Mouse (Mus musculus) limb, embryonic 12.5 days (tissue): ENCODE results near the gene Snrnp70. TPM values are rescaled to one million over a fixed set of nuclear protein-coding genes. Genes with fewer than 3 reads are reported as not detected.

Experiments
- ATAC-seq: fragments of 200-750 bp; cut with Nextera tagmentation; 2 replicates; pipeline ENCODE4 v1.8.0; 2017; ENCODE audit warnings: low read depth, moderate TSS enrichment; ENCODE audit not compliant: insufficient number of reproducible peaks, insufficient read depth, low FRiP score, low TSS enrichment
- H3K27ac ChIP-seq: fragments of 300-500 bp; sonication (generic); 2 replicates; pipeline ENCODE4 v1.5.1; 2016; ENCODE audit warnings: mild to moderate bottlenecking, moderate library complexity
- H3K27me3 ChIP-seq: fragments of 300-500 bp; sonication (generic); 2 replicates; pipeline ENCODE4 v1.6.1; 2016; ENCODE audit warnings: mild to moderate bottlenecking, moderate library complexity
- H3K36me3 ChIP-seq: fragments of 300-500 bp; sonication (generic); 2 replicates; pipeline ENCODE4 v1.6.1; 2016; ENCODE audit warnings: mild to moderate bottlenecking, moderate library complexity
- H3K4me1 ChIP-seq: fragments of 300-500 bp; sonication (generic); replicated peaks from 2 replicates; pipeline ENCODE4 v1.6.1; 2016
- H3K4me2 ChIP-seq: fragments of 300-500 bp; sonication (generic); 2 replicates; pipeline ENCODE4 v1.6.1; 2016; ENCODE audit warnings: mild to moderate bottlenecking, moderate library complexity
- H3K4me3 ChIP-seq: fragments of 300-500 bp; sonication (generic); replicated peaks from 2 replicates; pipeline ENCODE4 v1.5.1; 2016; ENCODE audit warnings: mild to moderate bottlenecking
- H3K9ac ChIP-seq: fragments of 300-500 bp; sonication (generic); replicated peaks from 2 replicates; pipeline ENCODE4 v1.6.1; 2016; ENCODE audit warnings: mild to moderate bottlenecking, moderate library complexity
- H3K9me3 ChIP-seq: fragments of 300-500 bp; sonication (generic); 2 replicates; pipeline ENCODE4 v1.6.1; 2016; ENCODE audit warnings: mild to moderate bottlenecking, moderate library complexity
- WGBS: fragments of 180-500 bp; shearing (Covaris S2); methylation state at CpG from one replicate; pipeline ENCODE4 v1.1.7; 2016; 5-methylcytosine and 5-hydroxymethylcytosine counted together
- polyA plus RNA-seq: library from polyadenylated mRNA; unstranded; fragments of >200 nt; fragmentation: Nextera tagmentation; extraction: Ambion mirVana; gene quantifications from 2 replicates; pipeline ENCODE4 v1.2.1, GENCODE M21; 2016

Gene Snrnp70
- polyA plus RNA-seq, 1 experiment from 2014 or later, result 341 TPM

DNA sequence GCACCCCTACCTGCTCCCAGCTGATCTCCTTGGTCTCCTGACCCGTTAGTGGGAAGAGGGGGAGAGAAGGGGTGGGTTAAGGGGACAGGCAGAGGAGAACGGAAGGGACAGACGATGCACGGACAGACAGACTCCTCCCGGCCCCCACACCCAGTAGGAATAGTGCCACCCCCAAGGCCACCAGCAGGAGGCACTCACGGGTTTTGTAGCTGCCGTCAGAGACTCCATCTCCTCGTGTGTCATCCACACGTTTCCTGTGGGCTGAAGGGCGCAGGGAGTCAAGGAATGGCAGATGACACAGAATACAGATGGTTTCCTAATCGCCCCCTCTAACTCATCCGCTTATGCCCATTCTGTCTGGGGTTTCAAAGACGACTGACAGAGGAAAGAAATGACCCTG lies 52.0 kb downstream of the Snrnp70 start:
- H3K4me3 ChIP-seq, result no peak overlapping the region
- WGBS, result 26% methylated on average over 13 of the region's 13 CpGs
- no peak overlapping the region for H3K9ac ChIP-seq
- peaks cover 38% of the 10 kb centered on the region for H3K4me1 ChIP-seq
- no peaks in the 10 kb centered on the region for H3K36me3 ChIP-seq
- peaks cover 16% of the 10 kb centered on the region for H3K27me3 ChIP-seq
- no peak for ATAC-seq
- H3K4me2 ChIP-seq, result no peak overlapping the region
- no peaks in the 10 kb centered on the region for H3K9me3 ChIP-seq
- H3K27ac ChIP-seq, result no peak overlapping the region

DNA sequence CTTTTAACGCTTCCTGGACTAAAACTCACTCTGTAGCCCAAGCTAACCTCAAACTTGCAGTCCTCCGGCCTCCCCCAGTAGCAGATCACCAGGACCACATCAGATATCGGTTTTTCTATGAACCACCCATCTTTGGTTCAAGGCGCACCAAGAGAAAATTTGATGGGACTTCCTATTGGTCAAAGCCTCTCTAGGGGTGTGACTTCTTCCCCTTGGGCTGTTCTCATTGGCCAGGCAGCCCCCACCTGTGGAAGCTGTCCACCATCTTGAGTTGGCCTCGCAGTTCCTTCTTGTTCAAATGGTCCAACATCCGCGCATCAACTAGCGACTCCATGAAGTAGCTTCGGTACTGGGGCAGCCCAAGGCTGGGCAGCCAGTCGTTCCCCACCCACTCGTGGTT lies 53.5 kb downstream of the Snrnp70 start:
- no peak overlapping the region for H3K27ac ChIP-seq
- no peak overlapping the region for H3K9ac ChIP-seq
- H3K27me3 ChIP-seq, result peaks cover 29% of the 10 kb centered on the region
- H3K9me3 ChIP-seq, result no peaks in the 10 kb centered on the region
- H3K4me3 ChIP-seq, result no peak overlapping the region
- no peaks in the 10 kb centered on the region for H3K36me3 ChIP-seq
- ATAC-seq, result no peak
- peaks cover 50% of the 10 kb centered on the region for H3K4me1 ChIP-seq
- no peak overlapping the region for H3K4me2 ChIP-seq
- 93% methylated on average over 11 of the region's 11 CpGs for WGBS

DNA sequence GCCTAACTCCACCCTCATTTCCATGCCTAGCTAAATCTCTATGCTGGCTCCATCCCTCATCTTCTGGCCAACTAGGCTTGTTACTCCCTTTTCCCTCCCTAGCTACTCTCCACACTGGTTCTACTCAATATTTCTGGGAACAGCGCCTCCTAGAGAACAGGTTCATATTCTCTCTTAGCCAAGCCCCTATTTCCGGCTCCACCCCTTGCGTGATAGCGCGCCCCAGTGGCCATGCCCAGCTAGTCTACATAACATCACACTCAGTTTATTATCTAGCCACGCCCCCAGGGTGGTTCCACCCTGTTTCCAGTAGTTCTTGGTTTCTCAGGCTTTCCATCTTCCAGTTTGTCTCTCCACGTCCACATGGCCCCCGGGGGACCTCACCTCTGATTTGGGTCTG lies 54.2 kb downstream of the Snrnp70 start:
- peaks cover 50% of the 10 kb centered on the region for H3K4me1 ChIP-seq
- no peak for ATAC-seq

DNA sequence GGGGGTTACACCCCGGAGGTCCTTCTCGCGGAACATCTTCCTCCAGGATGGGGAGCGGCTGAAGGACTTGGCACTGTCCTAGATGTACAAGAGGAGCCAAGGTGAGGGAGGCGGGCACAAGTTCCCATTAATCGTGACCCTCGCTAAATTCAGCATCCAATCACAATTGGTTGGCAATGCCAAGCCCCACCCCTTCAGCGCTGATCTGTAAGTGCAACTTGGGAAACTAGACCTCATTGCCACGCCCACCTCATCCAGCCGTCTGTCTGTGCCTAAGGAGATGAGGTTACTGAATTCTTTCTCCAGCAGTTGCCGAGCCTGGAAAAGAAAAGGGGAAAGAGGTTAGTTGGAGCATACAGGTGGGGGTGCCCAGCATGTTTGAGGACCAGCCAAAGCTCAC lies 54.9 kb downstream of the Snrnp70 start:
- WGBS, result under 1% methylated on average over 11 of the region's 11 CpGs
- ATAC-seq, result no peak

More for the DNA sequence above, 54.2 kb downstream of the Snrnp70 start:
- Histone ChIP-seq H3K36me3 (no peaks in the 10 kb centered on the region), H3K4me2 (peak overlapping the region; percentile 94), H3K27ac (peak overlapping the region; percentile 60; the same call in 1 of the 2 replicates), H3K4me3 (peak overlapping the region; percentile 60), H3K27me3 (peaks cover 35% of the 10 kb centered on the region), H3K9me3 (no peaks in the 10 kb centered on the region), H3K9ac (no peak overlapping the region)
- WGBS, result 4% methylated on average over 8 of the region's 8 CpGs

DNA sequence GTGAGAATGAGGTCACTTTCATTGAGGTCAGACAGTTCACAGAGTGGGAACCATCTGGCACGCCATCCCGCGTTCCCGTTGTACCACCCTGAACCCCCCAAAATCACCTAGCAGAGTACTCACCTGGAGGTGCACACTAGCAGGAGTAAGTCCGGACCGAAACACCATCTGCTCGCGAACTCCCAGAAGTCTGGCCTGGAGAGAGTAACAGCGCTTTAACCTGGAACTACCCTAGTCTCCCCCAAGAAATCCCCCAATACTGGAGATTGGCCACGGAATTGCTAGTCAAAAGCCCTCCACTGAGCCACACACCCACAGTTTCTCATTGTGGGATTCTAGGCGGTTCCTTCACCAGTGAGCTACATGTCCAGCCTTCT lies 55.5 kb downstream of the Snrnp70 start:
- peaks cover 35% of the 10 kb centered on the region for H3K27me3 ChIP-seq
- H3K9me3 ChIP-seq, result no peaks in the 10 kb centered on the region
- H3K4me3 ChIP-seq, result peak overlapping the region; percentile 60
- no peaks in the 10 kb centered on the region for H3K36me3 ChIP-seq
- H3K27ac ChIP-seq, result peak overlapping the region; percentile 47
- no peak for ATAC-seq
- H3K4me2 ChIP-seq, result peak overlapping the region; percentile 94
- H3K9ac ChIP-seq, result peak overlapping the region; percentile 72; the same call in 1 of the 2 replicates
- peaks cover 53% of the 10 kb centered on the region for H3K4me1 ChIP-seq
- WGBS, result under 1% methylated on average over 11 of the region's 11 CpGs

More for the DNA sequence above, 54.9 kb downstream of the Snrnp70 start:
- no peaks in the 10 kb centered on the region for H3K9me3 ChIP-seq
- peak overlapping the region; percentile 72; the same call in 1 of the 2 replicates for H3K9ac ChIP-seq
- H3K36me3 ChIP-seq, result no peaks in the 10 kb centered on the region
- peak overlapping the region; percentile 60 for H3K4me3 ChIP-seq
- peaks cover 50% of the 10 kb centered on the region for H3K4me1 ChIP-seq
- peak overlapping the region; percentile 60 for H3K27ac ChIP-seq
- peak overlapping the region; percentile 94 for H3K4me2 ChIP-seq
- peaks cover 35% of the 10 kb centered on the region for H3K27me3 ChIP-seq

DNA sequence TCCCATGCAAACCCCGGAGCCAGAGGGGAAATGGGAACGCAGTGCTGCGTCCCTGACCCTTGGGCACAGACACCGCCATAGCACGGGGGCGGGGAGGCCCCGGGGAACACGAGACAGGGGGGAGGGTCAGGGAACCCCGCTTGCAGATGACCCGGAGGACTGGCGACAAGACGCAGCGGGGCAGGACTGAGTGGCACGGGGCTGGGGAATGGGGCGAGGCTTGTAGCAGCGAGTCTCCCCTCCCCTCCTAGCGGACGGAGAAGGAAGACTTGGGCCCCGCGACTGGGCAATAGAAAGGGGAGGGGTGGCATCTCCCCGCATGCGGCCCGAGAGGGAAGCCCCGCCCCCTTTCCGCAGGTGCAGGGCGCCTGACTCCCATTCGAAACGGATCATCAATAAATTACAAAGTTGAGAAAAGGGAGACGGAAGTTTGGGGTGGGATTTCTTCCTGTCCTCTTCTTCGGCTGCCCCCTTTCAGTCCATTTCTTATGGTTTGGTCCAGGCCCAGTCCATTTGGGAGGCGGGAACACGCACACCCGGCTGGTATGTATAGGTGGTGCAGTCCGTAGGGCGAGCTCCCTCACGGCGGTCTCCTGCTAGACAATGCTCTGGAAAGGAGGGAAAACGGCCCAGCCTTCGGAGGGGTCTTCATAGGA lies 56.0 kb downstream of the Snrnp70 start:
- Histone ChIP-seq H3K4me2 (peak overlapping the region; percentile 94), H3K36me3 (no peaks in the 10 kb centered on the region), H3K4me3 (peak overlapping the region; percentile 60), H3K4me1 (peaks cover 58% of the 10 kb centered on the region), H3K9me3 (no peaks in the 10 kb centered on the region), H3K27ac (peak overlapping the region; percentile 78), H3K27me3 (peaks cover 35% of the 10 kb centered on the region), H3K9ac (peak overlapping the region; percentile 72)
- peak; percentile 70 for ATAC-seq
- WGBS, result under 1% methylated on average over 39 of the region's 39 CpGs

DNA sequence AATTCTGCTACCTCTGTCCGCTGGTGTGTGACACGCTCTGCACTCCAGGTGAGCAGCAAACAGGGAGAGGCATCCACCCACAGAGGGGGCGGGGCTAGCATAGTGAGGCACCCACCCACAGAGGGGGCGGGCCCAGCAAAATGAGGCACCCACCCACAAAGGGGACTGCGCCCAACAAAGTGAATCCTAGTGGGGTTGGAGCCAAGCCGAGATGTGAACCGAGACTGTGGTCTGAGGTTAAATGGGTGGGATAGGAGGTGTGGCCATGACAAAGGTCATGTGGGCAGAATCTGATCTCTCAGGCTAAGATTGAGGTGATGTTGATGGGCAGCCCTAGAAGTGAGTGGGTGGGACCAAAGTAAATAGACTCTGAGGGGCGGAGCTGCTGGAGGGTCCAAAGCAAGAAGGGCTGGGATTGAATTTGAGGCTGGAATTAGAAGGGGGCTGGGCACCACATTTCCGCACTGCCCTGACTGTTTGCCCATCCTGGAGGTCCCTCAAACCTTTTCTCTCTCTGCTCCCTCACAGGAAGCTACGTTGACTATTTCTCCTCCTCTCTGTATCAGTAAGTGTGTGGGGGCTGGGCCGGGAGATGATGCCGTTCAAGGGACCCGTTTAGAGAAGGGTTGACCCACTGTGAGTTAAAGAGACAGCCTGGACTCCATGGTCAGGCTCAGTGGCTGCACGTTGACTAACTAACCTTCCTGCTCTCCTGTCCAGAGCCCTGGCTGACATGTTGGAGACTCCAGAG lies 57.2 kb downstream of the Snrnp70 start:
- Histone ChIP-seq H3K27me3 (peaks cover 29% of the 10 kb centered on the region), H3K4me3 (peak overlapping the region; percentile 60), H3K4me1 (peaks cover 63% of the 10 kb centered on the region), H3K4me2 (peak overlapping the region; percentile 94), H3K9me3 (no peaks in the 10 kb centered on the region), H3K9ac (peak overlapping the region; percentile 72), H3K27ac (peak overlapping the region; percentile 59; the same call in 1 of the 2 replicates), H3K36me3 (no peaks in the 10 kb centered on the region)
- no peak; the same call in 1 of the 2 replicates for ATAC-seq
- WGBS, result 4% methylated on average over 14 of the region's 14 CpGs

DNA sequence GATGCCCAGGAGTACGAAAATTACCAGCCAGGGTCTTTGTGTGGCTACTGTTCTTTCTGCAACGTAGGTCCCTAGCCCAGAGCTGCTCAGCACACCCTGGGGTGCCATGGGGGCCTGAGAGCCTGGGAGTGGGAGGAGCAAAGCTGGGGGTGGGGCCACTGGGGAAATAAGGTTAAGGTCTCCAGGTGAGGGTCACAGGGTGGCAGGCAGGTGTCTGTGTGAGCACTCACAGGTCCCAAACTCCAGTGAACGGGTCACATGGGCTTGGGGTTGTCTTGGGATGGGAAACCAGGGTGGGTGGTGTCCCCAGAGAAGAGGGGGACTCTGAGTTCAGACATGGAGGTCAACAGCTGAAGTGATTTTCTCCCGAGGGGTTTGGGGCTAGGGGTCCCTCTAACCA lies 58.1 kb downstream of the Snrnp70 start:
- peaks cover 21% of the 10 kb centered on the region for H3K27me3 ChIP-seq

DNA sequence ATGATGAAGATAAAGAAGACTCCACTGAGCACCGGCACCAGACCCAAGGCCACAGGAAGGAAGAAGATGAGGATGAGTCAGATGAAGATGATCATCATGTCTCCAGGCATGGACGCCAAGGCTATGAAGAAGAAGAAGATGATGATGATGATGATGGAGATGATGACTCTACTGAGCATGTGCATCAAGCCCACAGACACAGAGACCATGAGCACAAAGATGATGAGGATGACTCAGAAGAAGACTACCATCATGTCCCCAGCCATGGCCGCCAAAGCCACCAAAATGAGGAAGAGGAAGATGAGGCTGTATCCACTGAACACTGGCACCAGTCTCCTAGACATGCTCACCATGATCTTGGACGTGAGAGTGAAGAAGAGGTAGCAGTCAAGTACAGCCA lies 59.2 kb downstream of the Snrnp70 start:
- Histone ChIP-seq H3K27me3 (peaks cover 21% of the 10 kb centered on the region), H3K36me3 (no peaks in the 10 kb centered on the region), H3K9ac (no peak overlapping the region), H3K4me2 (no peak overlapping the region), H3K27ac (no peak overlapping the region), H3K9me3 (no peaks in the 10 kb centered on the region), H3K4me1 (peaks cover 65% of the 10 kb centered on the region), H3K4me3 (no peak overlapping the region)
- 86% methylated on average over 4 of the region's 4 CpGs for WGBS
- no peak for ATAC-seq

More for the DNA sequence above, 58.1 kb downstream of the Snrnp70 start:
- WGBS, result 19% methylated on average over 4 of the region's 4 CpGs
- H3K9ac ChIP-seq, result no peak overlapping the region
- ATAC-seq, result no peak
- H3K4me2 ChIP-seq, result peak overlapping the region; percentile 94
- no peaks in the 10 kb centered on the region for H3K36me3 ChIP-seq
- no peaks in the 10 kb centered on the region for H3K9me3 ChIP-seq
- no peak overlapping the region for H3K4me3 ChIP-seq
- H3K27ac ChIP-seq, result no peak overlapping the region
- H3K4me1 ChIP-seq, result peaks cover 67% of the 10 kb centered on the region

DNA sequence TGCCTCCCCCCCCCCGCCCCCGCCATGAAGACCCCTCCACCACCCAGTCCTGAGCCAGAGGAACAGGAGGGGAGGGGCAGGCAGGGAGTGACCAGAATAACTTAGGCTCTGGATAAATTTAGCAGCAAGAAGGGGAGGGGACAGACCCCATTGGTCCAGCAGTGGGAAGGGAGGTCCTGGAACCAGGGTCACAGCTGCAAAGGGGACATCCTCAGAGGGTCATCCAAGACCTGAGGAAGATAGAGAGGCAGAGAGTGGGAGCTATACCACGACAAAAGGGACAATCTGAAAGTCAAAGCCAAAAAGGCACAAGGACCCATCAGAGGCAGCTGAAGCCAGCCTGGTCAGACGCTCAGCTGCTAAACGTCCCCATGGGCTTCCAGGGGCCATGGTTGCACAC lies 60.5 kb downstream of the Snrnp70 start, which contains the start of gene Hrc:
TSS of gene Hrc (plus strand) at position 235 of the 400 bp plus-strand sequence.
- Histone ChIP-seq H3K4me1 (peaks cover 53% of the 10 kb centered on the region), H3K27ac (peak within 1 kb of the TSS; percentile 35; the same call in 1 of the 2 replicates), H3K9me3 (no peaks in the 10 kb centered on the region), H3K9ac (no peak within 1 kb of the TSS; the same call in 1 of the 2 replicates), H3K36me3 (no peaks in the 10 kb centered on the region), H3K4me2 (peak within 1 kb of the TSS; percentile 78), H3K4me3 (0 out of 2 replicates have a peak within 1 kb of the TSS, but pooled peaks have one; percentile 67), H3K27me3 (peaks cover 21% of the 10 kb centered on the region)
- WGBS, result 28% methylated on average over 5 of the region's 5 CpGs
- ATAC-seq, result no peak

DNA sequence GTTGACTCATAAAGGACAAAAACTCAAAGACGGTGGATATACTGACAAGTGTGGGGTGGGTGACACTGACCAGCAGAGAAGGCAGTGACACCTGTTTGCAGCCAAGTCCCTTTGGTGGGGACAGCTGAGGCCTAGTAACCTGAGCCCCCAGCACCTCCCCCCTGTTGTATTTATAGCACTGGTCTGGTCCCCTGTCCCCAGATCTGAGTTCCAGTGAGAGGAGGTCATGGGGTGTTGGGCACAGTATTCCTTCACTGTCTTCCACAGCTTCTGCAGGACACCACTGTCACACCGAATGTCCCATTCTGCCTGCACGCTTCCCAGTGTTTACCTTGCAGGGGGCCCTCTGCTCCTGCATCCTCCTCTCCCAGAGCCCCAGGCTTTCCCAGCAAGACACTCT lies 60.9 kb downstream of the Snrnp70 start:
- Histone ChIP-seq H3K4me1 (peaks cover 50% of the 10 kb centered on the region), H3K9ac (no peak overlapping the region; the same call in 1 of the 2 replicates), H3K27me3 (peaks cover 21% of the 10 kb centered on the region), H3K36me3 (no peaks in the 10 kb centered on the region), H3K4me2 (peak overlapping the region; percentile 78), H3K27ac (peak overlapping the region; percentile 35; the same call in 1 of the 2 replicates), H3K9me3 (no peaks in the 10 kb centered on the region), H3K4me3 (no peak overlapping the region)
- 14% methylated on average over 3 of the region's 3 CpGs for WGBS
- ATAC-seq, result 0 out of 2 replicates have a peak, but pooled peaks have one; percentile 8
